Mouse (Mus musculus) MEL (cell line): ENCODE results near the gene Mzt1. TPM values are rescaled to one million over a fixed set of nuclear protein-coding genes. Genes with fewer than 3 reads are reported as not detected.

Experiments
- DNase-seq: peaks from one replicate; pipeline ENCODE4 v3.0.0; 2011; ENCODE audit warnings: low read depth, low spot score
- H3K27ac ChIP-seq: 2 replicates; pipeline ENCODE4 v1.5.1; 2012; ENCODE audit warnings: low read depth, mild to moderate bottlenecking, control low read depth, low read length, moderate library complexity; ENCODE audit not compliant: control insufficient read depth
- H3K27me3 ChIP-seq, 2 experiments: fragments of 150-350 bp in 1 of 2; sonication (generic) in 1 of 2; 2 replicates each; pipeline ENCODE4 v1.6.1; 2012; ENCODE audit warnings: low read length in 2 of 2, mild to moderate bottlenecking in 2 of 2, improper control_type of control experiment in 1 of 2, moderate library complexity in 1 of 2; ENCODE audit not compliant: insufficient read depth in 2 of 2, control insufficient read depth in 1 of 2
- H3K36me3 ChIP-seq, 2 experiments: 2 replicates each; pipeline ENCODE4 v1.6.1; 2012 to 2014; ENCODE audit warnings: low read length in 2 of 2, improper control_type of control experiment in 1 of 2, inconsistent platforms in 1 of 2, mild to moderate bottlenecking in 1 of 2; ENCODE audit not compliant: insufficient read depth in 2 of 2, control insufficient read depth in 1 of 2
- H3K4me1 ChIP-seq, 2 experiments: fragments of 150-350 bp in 1 of 2; sonication (generic) in 1 of 2; 2 replicates each; pipeline ENCODE4 v1.6.1; 2012; ENCODE audit warnings: low read length in 2 of 2, improper control_type of control experiment in 1 of 2, mild to moderate bottlenecking in 1 of 2; ENCODE audit not compliant: insufficient read depth in 2 of 2, control insufficient read depth in 1 of 2
- H3K4me3 ChIP-seq, 2 experiments: fragments of 150-350 bp in 1 of 2; sonication (generic) in 1 of 2; 2 replicates each; pipeline ENCODE4 v1.5.1; 2012; ENCODE audit warnings: low read depth in 2 of 2, low read length in 2 of 2, mild to moderate bottlenecking in 2 of 2, moderate library complexity in 2 of 2, control low read depth in 1 of 2, improper control_type of control experiment in 1 of 2; ENCODE audit not compliant: control insufficient read depth in 1 of 2, insufficient read depth in 1 of 2
- H3K79me2 ChIP-seq: 2 replicates; pipeline ENCODE4 v1.6.1; 2012; ENCODE audit warnings: mild to moderate bottlenecking, low read length, moderate library complexity; ENCODE audit not compliant: control insufficient read depth, poor library complexity, insufficient read depth
- H3K9ac ChIP-seq: 2 replicates; pipeline ENCODE4 v1.6.1; 2012; ENCODE audit warnings: low read depth, mild to moderate bottlenecking, control low read depth, low read length, moderate library complexity; ENCODE audit not compliant: control insufficient read depth, poor library complexity, severe bottlenecking
- H3K9me3 ChIP-seq: fragments of 150-350 bp; sonication (generic); replicated peaks from 2 replicates; pipeline ENCODE4 v1.6.1; 2012; ENCODE audit warnings: mild to moderate bottlenecking, low read length, improper control_type of control experiment, moderate library complexity; ENCODE audit not compliant: insufficient read depth
- BHLHE40 ChIP-seq: IDR thresholded peaks from 2 replicates; pipeline ENCODE4 v1.6.1; 2012; ENCODE audit warnings: low read depth, mild to moderate bottlenecking, inconsistent platforms, low read length, improper control_type of control experiment, borderline replicate concordance
- CHD1 ChIP-seq: IDR thresholded peaks from 2 replicates; pipeline ENCODE4 v1.6.1; 2012; ENCODE audit warnings: low read depth, mild to moderate bottlenecking, inconsistent platforms, low read length, improper control_type of control experiment
- CTCF ChIP-seq, 3 experiments: IDR thresholded peaks in 2 of 3; conservative IDR thresholded peaks in 1 of 3; 2 replicates each; pipeline ENCODE4 v1.5.1; 2011 to 2012; ENCODE audit warnings: low read length in 3 of 3, low read depth in 2 of 3, mild to moderate bottlenecking in 2 of 3, improper control_type of control experiment in 1 of 3, inconsistent platforms in 1 of 3, mixed read lengths in 1 of 3, moderate library complexity in 1 of 3; ENCODE audit not compliant: control insufficient read depth in 1 of 3, insufficient read depth in 1 of 3, poor library complexity in 1 of 3, severe bottlenecking in 1 of 3
- ELF1 ChIP-seq: IDR thresholded peaks from 2 replicates; pipeline ENCODE4 v1.6.1; 2014; ENCODE audit warnings: low read depth, mild to moderate bottlenecking, inconsistent platforms, low read length, improper control_type of control experiment, moderate library complexity
- EP300 ChIP-seq, 2 experiments: IDR thresholded peaks; 2 replicates each; pipeline ENCODE4 v1.6.1; 2011; ENCODE audit warnings: improper control_type of control experiment in 2 of 2, low read length in 2 of 2, low read depth in 1 of 2, mild to moderate bottlenecking in 1 of 2
- GABPA ChIP-seq: IDR thresholded peaks from 2 replicates; pipeline ENCODE4 v1.6.1; 2012; ENCODE audit warnings: low read depth, mild to moderate bottlenecking, inconsistent platforms, low read length, improper control_type of control experiment, moderate library complexity
- JUND ChIP-seq: IDR thresholded peaks from 2 replicates; pipeline ENCODE4 v1.6.1; 2011; ENCODE audit warnings: low read depth, mild to moderate bottlenecking, improper control_type of control experiment, low read length
- KAT2A ChIP-seq: conservative IDR thresholded peaks from 2 replicates; pipeline ENCODE4 v1.6.1; 2012; ENCODE audit warnings: low read depth, low read length, improper control_type of control experiment, inconsistent platforms
- MXI1 ChIP-seq: IDR thresholded peaks from 2 replicates; pipeline ENCODE4 v1.6.1; 2011; ENCODE audit warnings: mild to moderate bottlenecking, low read depth, low read length, improper control_type of control experiment
- POLR2A ChIP-seq, 2 experiments: IDR thresholded peaks; 2 replicates each; pipeline ENCODE4 v1.6.1; 2011 to 2012; ENCODE audit warnings: low read length in 2 of 2, mild to moderate bottlenecking in 2 of 2, control low read depth in 1 of 2, improper control_type of control experiment in 1 of 2, low read depth in 1 of 2, moderate library complexity in 1 of 2; ENCODE audit not compliant: control insufficient read depth in 1 of 2, insufficient read depth in 1 of 2, poor library complexity in 1 of 2
- POLR2AphosphoS2 ChIP-seq: IDR thresholded peaks from 2 replicates; pipeline ENCODE4 v1.6.1; 2011; ENCODE audit warnings: low read length, improper control_type of control experiment
- POLR2AphosphoS5 ChIP-seq: IDR thresholded peaks from 2 replicates; pipeline ENCODE4 v1.6.1; 2012; ENCODE audit warnings: low read depth, borderline replicate concordance, mild to moderate bottlenecking, inconsistent platforms, low read length, moderate library complexity, mixed read lengths
- SIN3A ChIP-seq: IDR thresholded peaks from 2 replicates; pipeline ENCODE4 v1.6.1; 2012; ENCODE audit warnings: low read length, improper control_type of control experiment, inconsistent platforms
- SMC3 ChIP-seq: IDR thresholded peaks from 2 replicates; pipeline ENCODE4 v1.6.1; 2011; ENCODE audit warnings: low read depth, low read length, improper control_type of control experiment
- TCF12 ChIP-seq: IDR thresholded peaks from 2 replicates; pipeline ENCODE4 v1.6.1; 2014; ENCODE audit warnings: low read depth, mild to moderate bottlenecking, inconsistent platforms, low read length, improper control_type of control experiment, moderate library complexity
- UBTF ChIP-seq: IDR thresholded peaks from 2 replicates; pipeline ENCODE4 v1.6.1; 2012; ENCODE audit warnings: low read depth, mild to moderate bottlenecking, inconsistent platforms, low read length, improper control_type of control experiment, moderate library complexity, borderline replicate concordance; ENCODE audit not compliant: insufficient read depth
- USF1 ChIP-seq: IDR thresholded peaks from 2 replicates; pipeline ENCODE4 v1.6.1; 2014; ENCODE audit warnings: low read depth, mild to moderate bottlenecking, inconsistent platforms, low read length, improper control_type of control experiment, moderate library complexity
- USF2 ChIP-seq, 2 experiments: IDR thresholded peaks; 2 replicates each; pipeline ENCODE4 v1.6.1; 2011 to 2012; ENCODE audit warnings: improper control_type of control experiment in 2 of 2, low read length in 2 of 2, borderline replicate concordance in 1 of 2, inconsistent platforms in 1 of 2, low read depth in 1 of 2, mild to moderate bottlenecking in 1 of 2; ENCODE audit not compliant: insufficient read depth in 1 of 2
- ZC3H11A ChIP-seq: IDR thresholded peaks from 2 replicates; pipeline ENCODE4 v1.6.1; 2012; ENCODE audit warnings: low read depth, mild to moderate bottlenecking, inconsistent platforms, low read length, improper control_type of control experiment
- polyA plus RNA-seq, 2 experiments: library from polyadenylated mRNA; stranded (reverse) in 1 of 2; unstranded in 1 of 2; fragments of >175 nt in 1 of 2; fragments of >200 nt in 1 of 2; gene quantifications; 2 replicates each; pipeline versions ENCODE4 v1.2.1 to v1.2.4; 2012; ENCODE audit warnings: low replicate concordance in 2 of 2, low read depth in 1 of 2; ENCODE audit not compliant: insufficient read length in 2 of 2, insufficient read depth in 1 of 2, missing spikeins in 1 of 2
- total RNA-seq: library from RNA; depleted of rRNA; stranded (reverse); fragments of 300-350 nt; gene quantifications from 2 replicates; pipeline ENCODE4 v1.2.3, GENCODE M21; 2012

The Mzt1 gene
- total and polyA plus RNA-seq, 3 experiments, result 17.5 to 42.3 TPM; not detected in 1

- H3K79me2 ChIP-seq, result no peaks in the 10 kb centered on the region; the same call in 1 of the 2 replicates
- H3K27me3 ChIP-seq, result no peaks in the 10 kb centered on the region
- H3K36me3 ChIP-seq, result peaks cover 0 to 26% of the 10 kb centered on the region in 2 experiments; a peak in 2 of 4 replicates
- DNase-seq, result no peak
- no peak for TF ChIP-seq CHD1
- TF ChIP-seq MXI1, result no peak
- no peak for TF ChIP-seq POLR2AphosphoS2
- TF ChIP-seq KAT2A, result no peak
- no peak for TF ChIP-seq JUND
- no peak for TF ChIP-seq ZC3H11A
- no peak for TF ChIP-seq ELF1
- TF ChIP-seq USF2 (IDR thresholded peaks at IDR 0.05; ENCODE audit: borderline replicate concordance in 1 of 2, insufficient read depth in 1 of 2, low read depth in 1 of 2, low read length in 2 of 2), result no peak
- no peak for TF ChIP-seq EP300 (IDR thresholded peaks at IDR 0.05; ENCODE audit: low read depth in 1 of 2, low read length in 2 of 2)
- no peak for TF ChIP-seq TCF12
- no peak for TF ChIP-seq SIN3A
- no peak for TF ChIP-seq SMC3
- no peak for TF ChIP-seq USF1
- TF ChIP-seq UBTF, result no peak
- no peak for TF ChIP-seq CTCF (IDR thresholded peaks at IDR 0.05 in 2 of 3, conservative IDR thresholded peaks at IDR 0.05 in 1 of 3; ENCODE audit: control insufficient read depth in 1 of 3, insufficient read depth in 1 of 3, low read depth in 2 of 3, low read length in 3 of 3, poor library complexity in 1 of 3, severe bottlenecking in 1 of 3)
- TF ChIP-seq BHLHE40, result no peak
- TF ChIP-seq POLR2AphosphoS5, result no peak
- H3K4me3 ChIP-seq, result no peak overlapping the region
- H3K4me1 ChIP-seq, result no peaks in the 10 kb centered on the region
- H3K9me3 ChIP-seq, result no peaks in the 10 kb centered on the region
- H3K9ac ChIP-seq, result no peak overlapping the region
- H3K27ac ChIP-seq, result no peak overlapping the region
These were observed 17.2 kb upstream of the Mzt1 start for GRCm38 (mm10) chr14:99063091-99063490.

GRCm38 (mm10) chr14:99060616-99061015, 14.7 kb upstream of the Mzt1 start:
- Histone ChIP-seq H3K4me3 (no peak overlapping the region), H3K27me3 (no peaks in the 10 kb centered on the region), H3K9me3 (no peaks in the 10 kb centered on the region), H3K36me3 (peaks cover 0 to 33% of the 10 kb centered on the region in 2 experiments; a peak in 2 of 4 replicates), H3K9ac (no peak overlapping the region), H3K4me1 (no peaks in the 10 kb centered on the region), H3K79me2 (no peaks in the 10 kb centered on the region; the same call in 1 of the 2 replicates), H3K27ac (no peak overlapping the region)
- no peak for DNase-seq
- TF ChIP-seq CTCF (IDR thresholded peaks at IDR 0.05 in 2 of 3, conservative IDR thresholded peaks at IDR 0.05 in 1 of 3; ENCODE audit: control insufficient read depth in 1 of 3, insufficient read depth in 1 of 3, low read depth in 2 of 3, low read length in 3 of 3, poor library complexity in 1 of 3, severe bottlenecking in 1 of 3) (no peak), ELF1 (no peak), GABPA (no peak), KAT2A (no peak), POLR2A (IDR thresholded peaks at IDR 0.05; ENCODE audit: control insufficient read depth in 1 of 2, insufficient read depth in 1 of 2, low read depth in 1 of 2, low read length in 2 of 2, poor library complexity in 1 of 2) (no peak), SMC3 (no peak), ZC3H11A (no peak), USF2 (IDR thresholded peaks at IDR 0.05; ENCODE audit: borderline replicate concordance in 1 of 2, insufficient read depth in 1 of 2, low read depth in 1 of 2, low read length in 2 of 2) (no peak)
